Mouse (Mus musculus) testis, adult 2 months (tissue): ENCODE data around the gene Heatr5b.

Experiments
- CTCF ChIP-seq: fragments of 200-500 bp; IDR thresholded peaks from 2 replicates; pipeline ENCODE4 v1.5.1; 2012; ENCODE audit warnings: low read depth, mild to moderate bottlenecking, inconsistent platforms, low read length, moderate library complexity; ENCODE audit not compliant: control insufficient read depth, insufficient read depth, insufficient replicate concordance
- POLR2A ChIP-seq: fragments of 200-500 bp; IDR thresholded peaks from 2 replicates; pipeline ENCODE4 v1.6.1; 2012; ENCODE audit warnings: low read depth, mild to moderate bottlenecking, inconsistent platforms, low read length, moderate library complexity; ENCODE audit not compliant: control insufficient read depth

DNA sequence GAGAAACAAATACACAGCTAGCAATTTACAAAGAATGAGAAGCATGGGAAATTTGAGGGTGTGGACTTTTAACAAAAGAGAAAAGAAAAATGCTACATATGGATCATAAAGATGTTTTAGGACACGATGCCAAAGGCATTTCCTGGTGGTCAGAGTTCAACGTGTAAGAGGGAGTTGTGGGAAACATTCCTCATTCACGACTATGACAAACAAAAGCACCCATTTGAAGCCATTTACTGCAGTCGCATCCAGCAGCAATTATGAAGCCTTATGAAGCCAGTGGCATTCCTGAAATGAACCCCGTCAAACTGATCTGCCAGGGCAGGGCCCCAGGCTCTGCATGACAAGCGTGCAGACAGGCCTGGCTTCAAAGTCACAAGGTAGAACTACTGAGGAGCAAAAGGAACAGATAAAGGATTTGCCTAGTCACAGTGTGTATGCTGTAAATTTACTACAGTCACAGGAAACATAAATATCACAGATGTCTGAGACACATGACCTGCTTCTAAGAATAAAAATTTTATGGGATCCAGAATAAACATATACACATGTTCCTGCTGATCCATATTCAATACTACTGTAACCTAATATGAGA is 110.6 kb downstream of the Heatr5b start:
- no peak for TF ChIP-seq CTCF
- TF ChIP-seq POLR2A, result no peak
